Mouse (Mus musculus) cortical plate, adult 2 months (tissue): ENCODE data around the gene Asrgl1. TPM values are rescaled to one million over a fixed set of nuclear protein-coding genes. Genes with fewer than 3 reads are reported as not detected.

Experiments
- H3K27ac ChIP-seq: fragments of 200-500 bp; 2 replicates; pipeline ENCODE4 v1.5.1; 2012; ENCODE audit warnings: low read length, control low read depth, inconsistent platforms; ENCODE audit not compliant: insufficient read depth
- H3K4me1 ChIP-seq: fragments of 200-500 bp; 2 replicates; pipeline ENCODE4 v1.6.1; 2011; ENCODE audit warnings: low read length; ENCODE audit not compliant: control insufficient read depth, insufficient read depth
- H3K4me3 ChIP-seq: fragments of 200-500 bp; 2 replicates; pipeline ENCODE4 v1.5.1; 2011; ENCODE audit warnings: mild to moderate bottlenecking, low read length, control low read depth; ENCODE audit not compliant: insufficient read depth
- CTCF ChIP-seq: fragments of 200-500 bp; IDR thresholded peaks from 2 replicates; pipeline ENCODE4 v1.5.1; 2011; ENCODE audit warnings: mild to moderate bottlenecking, control low read depth, low read length; ENCODE audit not compliant: insufficient read depth; ENCODE audit errors: extremely low read depth
- POLR2A ChIP-seq: fragments of 200-500 bp; IDR thresholded peaks from 2 replicates; pipeline ENCODE4 v1.6.1; 2011; ENCODE audit warnings: mild to moderate bottlenecking, low read length, control low read depth; ENCODE audit not compliant: insufficient read depth; ENCODE audit errors: extremely low read depth
- polyA plus RNA-seq: library from polyadenylated mRNA; depleted of rRNA; stranded (reverse); fragments of >200 nt; gene quantifications from 2 replicates; pipeline ENCODE4 v1.2.3, GENCODE M21; 2012

Asrgl1 gene
- polyA plus RNA-seq, 1 experiment = 81.3 TPM

DNA sequence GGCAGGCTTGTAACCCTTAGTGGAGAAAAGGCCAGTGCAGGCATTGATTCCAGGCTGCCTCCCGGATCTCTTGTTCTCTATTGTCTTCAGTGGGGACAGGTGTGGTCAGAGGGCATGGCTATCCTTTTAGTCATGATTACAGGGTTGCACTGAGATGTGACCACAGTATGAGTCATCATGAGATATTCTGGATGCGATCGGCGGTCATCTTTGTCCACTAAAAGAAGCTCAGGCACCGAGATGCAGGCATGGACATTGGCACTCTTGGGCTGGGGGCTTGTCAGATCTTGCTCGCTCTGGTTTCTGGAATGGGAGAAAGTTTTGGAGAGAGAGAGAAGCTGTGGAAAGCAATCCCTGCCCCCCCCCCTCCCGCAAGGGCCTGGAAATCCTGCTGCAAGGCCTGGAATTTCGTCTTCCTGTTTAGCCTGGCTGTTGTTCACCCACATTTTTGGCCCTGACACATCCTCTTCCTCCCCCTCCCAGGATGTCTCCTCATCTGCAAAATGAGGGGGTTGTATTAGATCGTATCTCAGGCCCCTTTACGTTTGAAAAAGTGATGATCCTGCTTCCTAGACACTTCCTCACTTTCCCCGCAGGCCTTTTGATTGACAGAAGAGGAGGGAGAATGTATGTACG, 61.5 kb downstream of the Asrgl1 start:
- no peak for TF ChIP-seq POLR2A
- TF ChIP-seq CTCF = no peak
- H3K4me1 ChIP-seq = peaks cover 3% of the 10 kb centered on the region; the same call in 1 of the 2 replicates
- H3K27ac ChIP-seq = 0 out of 2 replicates have a peak overlapping the region, but pooled peaks have one; percentile 61
- no peak overlapping the region for H3K4me3 ChIP-seq

- H3K4me3 ChIP-seq = no peak overlapping the region
- peak overlapping the region; percentile 62; the same call in 1 of the 2 replicates for H3K27ac ChIP-seq
- H3K4me1 ChIP-seq = peaks cover 3% of the 10 kb centered on the region; the same call in 1 of the 2 replicates
- TF ChIP-seq POLR2A (no peak), CTCF (no peak)
These were observed 63.3 kb downstream of the Asrgl1 start for GRCm38 (mm10) chr19:9072157-9072530.

GRCm38 (mm10) chr19:9071456-9072156, 63.8 kb downstream of the Asrgl1 start:
- peaks cover 3% of the 10 kb centered on the region; the same call in 1 of the 2 replicates for H3K4me1 ChIP-seq
- no peak for TF ChIP-seq POLR2A
- no peak for TF ChIP-seq CTCF
- peak overlapping the region; percentile 62; the same call in 1 of the 2 replicates for H3K27ac ChIP-seq
- H3K4me3 ChIP-seq = no peak overlapping the region

- H3K4me1 ChIP-seq = peaks cover 8% of the 10 kb centered on the region; the same call in 1 of the 2 replicates
- H3K4me3 ChIP-seq = no peak overlapping the region
- no peak for TF ChIP-seq CTCF
- no peak for TF ChIP-seq POLR2A
- no peak overlapping the region for H3K27ac ChIP-seq
These were observed 65.1 kb downstream of the Asrgl1 start for GRCm38 (mm10) chr19:9070316-9070715.

DNA sequence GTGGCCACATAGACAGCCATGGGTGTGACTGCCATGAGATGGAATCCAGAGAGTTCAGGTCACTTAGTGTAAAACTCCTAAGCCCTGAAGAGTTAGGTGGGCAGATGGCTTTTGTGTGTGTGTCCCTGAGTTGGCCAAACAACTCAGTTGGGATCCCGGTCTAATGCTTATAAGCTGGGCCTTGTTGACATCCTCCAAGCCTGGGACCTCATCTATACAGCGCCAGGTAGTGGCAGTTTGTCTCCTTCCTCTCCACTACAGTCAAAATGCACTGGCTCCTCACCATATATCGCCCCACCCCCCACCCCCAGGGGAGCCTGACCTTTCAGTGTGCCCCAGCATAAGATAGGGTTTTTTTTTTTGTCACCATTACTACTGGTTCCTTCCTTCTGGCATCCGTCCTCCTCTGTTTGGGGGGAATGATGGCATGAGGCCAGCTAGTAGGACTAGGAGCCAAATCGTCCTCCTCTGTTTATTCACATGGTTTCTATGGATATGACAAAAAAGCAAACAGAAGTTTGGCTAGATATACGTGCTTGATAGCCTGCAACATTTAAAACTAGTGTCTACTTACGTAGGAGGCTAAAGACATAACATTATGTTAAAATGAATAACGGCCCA, 65.6 kb downstream of the Asrgl1 start:
- no peak overlapping the region for H3K4me3 ChIP-seq
- TF ChIP-seq POLR2A (no peak), CTCF (no peak)
- no peak overlapping the region for H3K27ac ChIP-seq
- H3K4me1 ChIP-seq = peaks cover 8% of the 10 kb centered on the region; the same call in 1 of the 2 replicates

- TF ChIP-seq POLR2A (no peak), CTCF (no peak)
- H3K4me1 ChIP-seq = peaks cover 8% of the 10 kb centered on the region; the same call in 1 of the 2 replicates
- no peak overlapping the region for H3K4me3 ChIP-seq
- H3K27ac ChIP-seq = no peak overlapping the region
These were observed 68.1 kb downstream of the Asrgl1 start for GRCm38 (mm10) chr19:9067292-9067691.

- Histone ChIP-seq H3K27ac (no peak overlapping the region), H3K4me3 (no peak overlapping the region), H3K4me1 (peaks cover 8% of the 10 kb centered on the region; the same call in 1 of the 2 replicates)
- TF ChIP-seq CTCF = no peak
- TF ChIP-seq POLR2A = no peak
These were observed 69.5 kb downstream of the Asrgl1 start for GRCm38 (mm10) chr19:9065621-9066561.

DNA sequence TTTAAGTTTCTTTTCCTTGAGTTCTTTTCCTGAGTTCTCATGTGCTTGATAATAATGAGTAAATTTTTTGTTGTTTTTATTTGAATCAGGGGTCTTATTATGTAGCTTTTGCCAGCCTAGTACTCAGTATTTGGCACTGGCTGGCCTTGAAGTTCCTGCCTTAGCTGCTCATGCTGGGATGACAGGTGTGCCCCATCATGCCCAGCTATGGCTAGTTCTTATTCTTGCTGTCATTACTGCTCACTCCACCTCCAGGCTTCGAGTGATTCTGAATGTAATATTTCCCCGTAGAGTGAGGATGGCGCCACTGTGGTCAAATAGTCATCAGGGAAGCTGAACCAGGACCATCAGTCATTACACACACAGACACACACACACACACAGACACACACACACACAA, 71.6 kb downstream of the Asrgl1 start:
- Histone ChIP-seq H3K27ac (no peak overlapping the region), H3K4me1 (peaks cover 4% of the 10 kb centered on the region; the same call in 1 of the 2 replicates), H3K4me3 (no peak overlapping the region)
- TF ChIP-seq POLR2A (no peak), CTCF (no peak)

DNA sequence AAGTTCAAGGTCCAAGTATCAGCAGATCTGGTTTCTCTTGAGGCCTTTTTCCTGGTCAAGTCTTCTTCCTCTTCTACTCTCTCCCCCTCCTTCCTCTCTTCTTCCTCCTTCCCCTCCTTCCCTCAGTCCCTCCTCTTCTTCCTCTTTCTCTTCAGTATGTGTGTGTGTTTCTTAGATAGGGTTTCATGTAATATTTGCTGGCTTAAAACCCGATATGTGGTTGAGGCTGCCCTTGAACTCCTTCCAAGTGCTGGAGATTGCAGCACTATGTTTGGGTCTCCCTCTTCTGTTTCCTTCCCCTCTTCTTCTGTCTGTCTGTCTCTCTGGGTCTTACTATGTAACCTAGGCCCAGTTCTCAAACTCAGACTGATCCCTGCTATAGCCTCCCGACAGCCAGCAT, 72.6 kb downstream of the Asrgl1 start:
- H3K4me3 ChIP-seq = no peak overlapping the region
- peaks cover 4% of the 10 kb centered on the region; the same call in 1 of the 2 replicates for H3K4me1 ChIP-seq
- no peak overlapping the region for H3K27ac ChIP-seq
- no peak for TF ChIP-seq CTCF
- TF ChIP-seq POLR2A = no peak
